Mouse (Mus musculus) 3T3-L1 (cell line): ENCODE measurements at regions not wholly inside any gene's neighbourhood (a gene's known extent, or its start where the extent isn't known, plus 50 kb on each side); places are given as distances from the start of the nearest gene placed in this dataset.

ENCODE experiments used
- DNase-seq: peaks from one replicate; pipeline ENCODE4 v3.0.0-alpha.2; 2015; ENCODE audit warnings: low read depth, low spot score

- no peak for DNase-seq
Observed at GRCm38 (mm10) chr14:25272366-25273156, 186.4 kb upstream of the Zmiz1 start.

DNA sequence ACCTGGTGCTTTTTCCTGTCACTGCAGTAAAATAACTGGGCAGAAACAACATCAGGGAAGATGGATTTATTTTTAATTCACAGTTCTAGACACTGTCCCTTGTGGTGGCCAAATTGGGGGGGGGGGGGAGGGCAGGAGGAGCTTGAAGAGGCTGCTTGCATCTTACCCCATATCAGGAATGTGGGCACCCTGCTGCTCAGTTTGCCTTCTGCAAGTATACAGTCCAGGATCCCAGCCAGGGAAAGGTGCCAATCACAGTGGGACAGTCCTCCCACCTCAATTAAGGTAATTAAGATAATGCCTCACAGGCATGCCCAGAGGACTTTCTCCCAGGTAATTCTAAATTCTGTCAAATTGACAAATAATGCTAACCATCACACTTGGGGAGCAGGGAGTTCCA is 179.2 kb upstream of the Zmiz1 start:
- DNase-seq, result no peak

- DNase-seq, result no peak
Observed at GRCm38 (mm10) chr14:25292557-25292956, 166.4 kb upstream of the Zmiz1 start.

DNA sequence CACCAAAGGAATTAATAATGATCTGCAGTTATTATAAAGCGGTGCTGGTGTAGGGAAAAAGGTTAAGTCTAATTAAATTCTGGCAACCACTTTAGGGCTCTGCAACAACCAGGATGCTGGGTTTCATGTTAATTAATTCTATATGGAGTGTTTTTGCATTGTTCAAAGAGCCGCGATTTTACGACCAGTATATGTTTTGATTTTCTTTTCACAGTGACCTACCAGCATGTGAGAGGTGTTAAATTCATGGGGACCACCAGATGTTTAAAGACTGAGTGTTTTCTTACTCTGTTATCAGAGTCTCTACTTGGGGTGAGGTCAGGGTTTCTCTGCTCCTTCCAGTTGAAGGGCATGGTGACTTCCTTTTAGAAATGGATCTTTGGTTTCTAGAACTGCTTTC is 164.8 kb upstream of the Zmiz1 start:
- DNase-seq, result no peak

DNA sequence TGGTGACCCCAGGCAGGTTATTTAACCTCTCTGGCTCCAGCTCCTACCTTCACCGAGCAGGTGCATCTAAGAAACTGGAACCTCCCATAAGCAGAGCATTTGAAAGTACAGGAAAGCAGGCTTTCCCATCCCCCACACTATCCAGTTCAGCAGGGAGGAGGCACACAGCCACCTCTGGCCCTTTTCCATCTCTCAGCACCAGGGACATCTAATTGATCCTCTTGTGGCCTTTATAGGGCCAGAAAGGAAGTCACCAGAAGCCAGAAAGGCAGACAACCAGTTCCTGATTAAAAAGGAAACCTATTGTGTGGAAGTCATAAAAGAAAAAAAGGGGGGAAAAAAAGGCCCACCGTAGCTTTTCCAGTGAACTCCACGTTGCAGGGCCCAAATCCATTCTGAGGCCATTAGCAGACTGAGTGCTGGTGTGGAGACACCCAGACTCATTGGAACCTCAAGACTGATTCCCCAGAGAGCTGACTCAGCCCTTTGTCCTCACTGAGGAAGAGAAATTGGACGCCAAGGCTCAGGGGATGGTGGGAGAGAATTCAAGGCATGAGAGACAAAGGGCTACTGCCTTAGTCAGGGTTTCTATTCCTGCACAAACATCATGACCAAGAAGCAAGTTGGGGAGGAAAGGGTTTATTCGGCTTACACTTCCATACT is 163.2 kb upstream of the Zmiz1 start:
- DNase-seq, result peak; percentile 49

DNA sequence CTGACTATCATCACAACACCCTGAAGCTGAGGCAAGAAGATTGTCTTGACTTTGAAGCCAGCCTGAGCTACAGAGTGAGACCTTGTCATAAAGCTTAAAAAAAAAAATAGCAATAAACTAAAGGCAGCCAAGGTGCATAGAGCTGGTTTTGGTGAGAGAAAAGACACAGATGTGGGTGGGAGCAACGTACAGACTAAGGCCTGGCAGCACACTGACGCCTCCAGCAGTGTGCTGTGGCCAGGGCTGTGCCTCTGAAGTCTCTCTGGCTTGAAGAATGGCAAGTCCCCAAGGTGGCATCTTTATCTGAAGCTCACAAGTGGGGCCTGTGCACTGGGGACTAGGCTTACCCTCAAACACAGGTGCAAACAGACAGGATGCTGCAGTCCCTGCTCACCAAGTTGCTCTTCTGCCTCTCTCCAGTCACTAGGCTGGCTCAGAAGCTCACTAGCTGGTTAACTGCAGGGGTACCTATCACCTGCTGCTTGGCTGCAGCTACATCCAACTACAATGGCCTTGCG is 159.3 kb upstream of the Zmiz1 start:
- no peak for DNase-seq

- no peak for DNase-seq
Observed at GRCm38 (mm10) chr14:25301336-25302031, 157.5 kb upstream of the Zmiz1 start.

- peak; percentile 87 for DNase-seq
Observed at GRCm38 (mm10) chr14:25304391-25304851, 154.6 kb upstream of the Zmiz1 start.

DNA sequence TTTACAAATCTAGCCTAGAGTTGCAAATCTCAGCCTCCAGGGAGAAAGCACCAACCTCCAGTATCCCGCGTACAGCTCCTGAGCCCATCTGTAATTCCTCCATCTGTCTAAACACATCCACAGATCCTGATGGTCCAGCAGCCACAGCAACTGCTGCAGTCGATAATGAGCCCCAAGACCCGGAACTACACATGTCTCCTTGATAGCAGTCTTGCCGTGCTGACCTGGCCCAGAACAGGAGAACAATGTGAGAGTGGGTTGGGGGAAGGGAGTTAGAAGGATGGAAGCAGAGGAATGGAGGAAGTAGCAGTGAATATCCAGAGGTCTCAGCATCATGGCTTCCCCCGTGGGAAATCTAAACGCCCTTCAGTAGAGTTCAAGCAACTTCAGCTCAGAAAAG is 152.8 kb upstream of the Zmiz1 start:
- no peak for DNase-seq

DNA sequence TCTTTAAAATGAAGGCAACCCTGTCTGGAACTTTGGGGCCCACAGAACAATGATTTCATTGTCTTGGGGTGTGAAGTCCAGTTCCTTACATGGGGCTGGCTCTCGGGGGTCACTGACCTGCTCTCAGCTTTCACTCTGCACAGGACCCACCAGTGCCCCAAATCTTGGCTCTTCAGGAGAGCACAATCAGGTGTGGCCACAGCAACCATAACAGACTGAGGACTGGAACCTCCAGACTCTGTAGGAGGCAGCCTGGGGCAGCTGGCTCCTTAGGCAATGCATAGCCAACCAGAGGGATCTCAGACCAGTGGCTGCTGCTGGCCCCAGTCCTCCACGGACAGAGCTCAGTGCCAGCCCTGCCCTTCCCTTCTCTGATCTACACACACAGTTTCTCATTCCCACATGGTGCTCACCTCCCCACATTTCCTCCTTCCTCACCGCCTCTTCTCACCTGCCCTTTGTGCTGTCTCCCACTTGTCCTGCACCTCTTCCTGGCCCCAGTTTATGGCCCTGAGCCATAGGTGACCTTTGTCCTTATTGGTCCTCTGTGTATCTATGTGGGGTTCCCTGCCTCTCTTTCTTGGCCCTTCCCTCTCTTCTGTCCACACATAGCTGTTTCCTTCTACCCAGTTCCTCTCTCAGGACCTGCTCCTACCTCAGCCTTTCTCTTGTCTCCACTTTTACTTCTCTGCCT is 151.9 kb upstream of the Zmiz1 start:
- DNase-seq, result no peak

DNA sequence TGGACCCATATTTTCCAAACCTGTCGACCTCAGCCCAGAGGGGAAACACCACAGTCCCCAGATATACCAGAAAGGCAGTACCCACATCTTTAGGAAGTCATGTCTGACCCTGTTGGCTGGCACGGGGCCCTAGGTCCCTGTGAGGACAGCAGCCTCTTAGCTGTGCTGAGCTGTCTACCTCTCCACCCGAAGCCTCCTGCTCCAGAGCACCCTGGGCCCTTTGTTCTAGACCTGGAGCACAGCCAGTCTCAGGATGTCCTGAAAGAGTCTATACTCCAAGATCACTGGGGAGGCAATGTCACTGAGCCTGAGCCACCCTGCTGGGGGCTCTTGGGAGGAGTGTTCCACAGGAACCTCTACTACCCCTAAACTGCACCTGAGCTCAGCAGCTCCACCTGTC is 150.9 kb upstream of the Zmiz1 start:
- DNase-seq, result no peak

GRCm38 (mm10) chr14:25310671-25311151 is 148.3 kb upstream of the Zmiz1 start:
- no peak for DNase-seq

DNA sequence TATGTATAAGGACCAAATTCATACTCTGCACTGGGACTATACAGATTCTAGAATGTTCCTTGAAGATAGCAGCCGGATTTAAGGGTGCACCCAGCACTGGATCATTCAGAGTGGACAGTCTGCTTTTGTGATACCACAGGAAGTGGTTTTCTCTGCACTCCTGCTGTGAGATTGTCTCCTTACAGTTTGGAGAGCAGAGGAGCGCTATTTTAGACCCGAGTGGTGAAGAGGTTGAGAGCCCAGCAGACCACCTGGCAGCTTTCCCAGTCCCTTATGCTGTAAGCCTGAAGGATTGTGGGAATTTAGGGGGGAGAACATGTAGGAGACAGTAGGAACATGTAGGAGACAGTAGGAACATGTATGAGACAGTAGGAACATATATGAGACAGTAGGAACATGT is 147.5 kb upstream of the Zmiz1 start:
- DNase-seq, result peak; percentile 23

- no peak for DNase-seq
Observed at GRCm38 (mm10) chr14:25312135-25312534, 146.8 kb upstream of the Zmiz1 start.

GRCm38 (mm10) chr14:25312814-25313426 is 146.1 kb upstream of the Zmiz1 start:
- DNase-seq, result no peak

- DNase-seq, result no peak
Observed at GRCm38 (mm10) chr14:25313693-25314240, 145.2 kb upstream of the Zmiz1 start.

- DNase-seq, result no peak
Observed at GRCm38 (mm10) chr14:25316491-25316890, 142.5 kb upstream of the Zmiz1 start.

DNA sequence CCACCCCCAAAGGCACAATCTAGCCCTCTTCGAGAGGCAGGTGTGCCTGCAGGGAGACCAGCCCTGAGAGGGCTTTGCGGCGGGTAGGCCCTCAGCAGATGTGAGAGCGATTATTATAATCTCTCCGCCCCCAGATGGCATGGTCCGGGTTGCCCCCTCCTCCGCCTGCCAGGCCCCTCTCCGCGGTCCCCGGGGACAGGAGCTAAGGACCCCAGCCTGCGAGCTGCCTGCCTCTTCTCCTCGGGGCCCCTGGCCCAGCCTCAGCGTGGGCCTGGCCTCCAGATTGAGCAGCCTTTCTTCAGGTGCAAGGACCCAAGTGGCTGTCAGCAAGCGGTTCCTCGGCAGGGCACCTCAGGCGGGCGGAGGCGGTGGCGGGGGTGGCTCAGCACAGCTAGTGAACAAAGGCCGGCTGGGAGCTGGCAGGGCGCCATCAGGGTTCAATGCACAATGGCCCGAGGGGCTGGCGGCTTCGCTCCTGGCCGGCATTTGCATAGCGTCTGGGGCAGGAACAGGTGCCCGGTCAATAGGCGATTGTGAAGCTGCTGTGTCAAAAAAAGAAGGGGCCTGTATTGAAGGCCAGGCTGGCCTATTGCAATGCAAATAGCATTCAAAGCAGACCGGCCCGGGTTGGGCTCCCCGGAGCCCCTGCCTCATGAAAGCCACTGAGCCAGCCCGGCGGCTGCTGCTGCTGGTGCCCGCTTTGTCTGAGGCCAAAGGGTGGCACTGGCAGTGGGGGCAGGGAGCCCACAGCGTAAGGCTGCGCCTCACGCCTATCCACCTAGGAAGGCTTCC is 141.1 kb upstream of the Zmiz1 start:
- DNase-seq, result no peak

DNA sequence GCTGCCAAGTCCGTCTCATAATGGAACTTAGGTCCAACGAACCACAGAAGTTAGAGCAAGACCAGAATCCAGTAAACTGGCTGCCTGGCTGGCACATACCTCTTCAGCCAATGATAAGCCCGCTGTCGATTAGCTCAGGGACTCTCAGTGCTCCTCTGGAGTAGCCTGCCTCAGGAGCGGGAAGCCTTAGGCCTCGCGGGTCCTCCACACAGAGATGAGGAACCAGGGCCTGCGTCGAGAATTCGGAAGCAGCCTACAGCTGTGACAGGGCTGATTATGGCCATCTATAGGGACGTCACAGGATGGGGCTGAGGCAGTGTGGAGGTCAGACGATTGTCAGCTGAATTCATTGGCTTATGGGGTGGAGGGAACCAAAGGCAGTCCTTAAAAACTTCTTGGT is 140.1 kb upstream of the Zmiz1 start:
- DNase-seq, result no peak

- DNase-seq, result no peak
Observed at GRCm38 (mm10) chr14:25320141-25320540, 138.8 kb upstream of the Zmiz1 start.
